Comparison of ENCODE assay signal across 19 mouse cellular contexts in genomic region chrX:49387439-49387838, GRCm38 (mm10).
DNase-seq lines count a peak whose midpoint lies in the region; ATAC-seq and TF ChIP-seq lines count a peak whose summit lies in the region.
"Had no signal": no experiment of that assay in that cellular context is flagged by ENCODE, and none has a peak within 500 bp of the region (broad histone marks: within the 10 kb centered on the region; RNA-seq: fewer than 3 reads in every experiment).

No protein-coding gene starts in this region.

- TF ChIP-seq CTCF in kidney, adult 2 months (conservative IDR thresholded peaks at IDR 0.05; ENCODE audit: insufficient read depth, insufficient read length, low read depth, low read length) = no peak
- no peak for TF ChIP-seq CTCF in brain, embryonic 14.5 days (IDR thresholded peaks at IDR 0.05; ENCODE audit: borderline replicate concordance, extremely low read depth, insufficient read depth, insufficient read length)

- H3K4me2 ChIP-seq in kidney, embryonic 14.5 days (replicated peaks; ENCODE audit: low read depth, low read length) = no peak overlapping the region
- H3K4me2 ChIP-seq: heart, embryonic 11.5 days; heart, embryonic 15.5 days; hindbrain, embryonic 14.5 days had no signal

- TF ChIP-seq POLR2A in kidney, adult 2 months (IDR thresholded peaks at IDR 0.05; ENCODE audit: low read depth, low read length) = no peak
- TF ChIP-seq POLR2A in brain, embryonic 14.5 days (IDR thresholded peaks at IDR 0.05; ENCODE audit: borderline replicate concordance, extremely low read depth, insufficient read depth, insufficient read length, poor library complexity, severe bottlenecking) = no peak

- no peaks in the 10 kb centered on the region for H3K9me3 ChIP-seq in kidney, embryonic 14.5 days (ENCODE audit: control insufficient read depth, low read length)
- H3K9me3 ChIP-seq: embryonic facial prominence, embryonic 10.5 days; heart, embryonic 15.5 days had no signal

- ATAC-seq in kidney, embryonic 14.5 days (ENCODE audit: low FRiP score, low TSS enrichment) = peak; percentile 68; the same call in 1 of the 2 replicates
- ATAC-seq: forebrain, postnatal 0 days had no signal

- H3K4me3 ChIP-seq in kidney, embryonic 14.5 days (ENCODE audit: low read length) = no peak overlapping the region
- H3K4me3 ChIP-seq in kidney, adult 2 months (ENCODE audit: insufficient read depth, low read depth, low read length) = no peak overlapping the region
- H3K4me3 ChIP-seq: embryonic facial prominence, embryonic 10.5 days; heart, adult 2 months; heart, embryonic 15.5 days had no signal

- no peaks in the 10 kb centered on the region for H3K4me1 ChIP-seq in kidney, embryonic 14.5 days (ENCODE audit: control insufficient read depth, insufficient read depth, low read length)
- H3K4me1 ChIP-seq in kidney, adult 2 months (ENCODE audit: control insufficient read depth, insufficient read depth, low read length) = no peaks in the 10 kb centered on the region
- H3K4me1 ChIP-seq: embryonic facial prominence, embryonic 10.5 days; heart, embryonic 15.5 days had no signal

- H3K36me3 ChIP-seq in kidney, embryonic 14.5 days (ENCODE audit: control insufficient read depth, insufficient read depth, low read length) = no peaks in the 10 kb centered on the region
- no peaks in the 10 kb centered on the region for H3K36me3 ChIP-seq in kidney, adult 2 months (ENCODE audit: control insufficient read depth, insufficient read depth, low read length)
- H3K36me3 ChIP-seq: embryonic facial prominence, embryonic 10.5 days; heart, embryonic 15.5 days had no signal

- H3K27ac ChIP-seq in kidney, embryonic 14.5 days (ENCODE audit: low read depth, low read length) = no peak overlapping the region
- H3K27ac ChIP-seq in kidney, adult 2 months (ENCODE audit: insufficient read depth, low read depth, low read length) = no peak overlapping the region
- H3K27ac ChIP-seq: embryonic facial prominence, embryonic 10.5 days; heart, adult 2 months; heart, embryonic 15.5 days; hindbrain, embryonic 14.5 days had no signal

- no peak for DNase-seq in kidney, adult 2 months
- peak; percentile 1 to 3 for DNase-seq in kidney, postnatal 4 days
- DNase-seq in kidney, adult 11 months = no peak
- DNase-seq in brain, embryonic 14.5 days (ENCODE audit: low read depth) = peak; percentile 19
- peak; percentile 10 for DNase-seq in retina, embryonic 14.5 days (ENCODE audit: low spot score)
- no peak for DNase-seq in yolk sac, embryonic 10.5 days (ENCODE audit: low spot score)
- DNase-seq: adrenal gland, adult 2 months; adrenal gland, postnatal 25 days; cerebellum, adult 2 months; cerebellum, postnatal 10 days; forebrain, postnatal 0 days; gastrocnemius, postnatal 14 days; heart, adult 2 months; heart, postnatal 14 days had no signal

- 38% methylated on average over 7 of the region's 7 CpGs for WGBS in kidney, embryonic 14.5 days
- WGBS in kidney, adult 2 months = 10% methylated on average over 7 of the region's 7 CpGs

- no peaks in the 10 kb centered on the region for H3K27me3 ChIP-seq in kidney, embryonic 14.5 days (ENCODE audit: control insufficient read depth, insufficient read depth, low read length)
- no peaks in the 10 kb centered on the region for H3K27me3 ChIP-seq in kidney, adult 2 months (replicated peaks; ENCODE audit: control insufficient read depth, insufficient read depth, low read length)
- H3K27me3 ChIP-seq: heart, embryonic 15.5 days had no signal

- H3K9ac ChIP-seq in kidney, embryonic 14.5 days (ENCODE audit: low read depth, low read length) = no peak overlapping the region
- H3K9ac ChIP-seq: forebrain, postnatal 0 days; heart, embryonic 15.5 days; hindbrain, embryonic 14.5 days had no signal

Comparison
In these comparisons a context has a peak if more than half of its experiments do, and no peak if none do; other contexts are left out.
1. DNase-seq: peak in kidney, postnatal 4 days (2 of 2), brain, embryonic 14.5 days (single experiment) and retina, embryonic 14.5 days (single experiment); none in kidney, adult 2 months (single experiment), kidney, adult 11 months (single experiment) and yolk sac, embryonic 10.5 days (single experiment).